Mouse (Mus musculus) skeletal muscle tissue, adult 2 months (tissue): ENCODE measurements around the gene Kcnh2.
"Not testable (repeated sequence)": the region's sequence is repeated elsewhere in the genome, so short reads cannot be mapped to it uniquely, and the experiment has no call there.

ENCODE experiments used
- DNase-seq: peaks from one replicate; pipeline ENCODE4 v3.0.0-alpha.2; 2012; ENCODE audit warnings: low read depth, low spot score

Gene Kcnh2

GRCm38 (mm10) chr5:24351278-24351677, at the start of gene Kcnh2:
Gene Kcnh2 (minus strand): TSS chr5:24351604.
- no peak for DNase-seq

GRCm38 (mm10) chr5:24400362-24400761, 49.0 kb upstream of the Kcnh2 start:
- DNase-seq: no peak

- DNase-seq: no peak
Measured at GRCm38 (mm10) chr5:24399686-24400085, 48.3 kb upstream of the Kcnh2 start.

- DNase-seq: not testable (repeated sequence)
Measured at GRCm38 (mm10) chr5:24396254-24396653, 44.9 kb upstream of the Kcnh2 start.

GRCm38 (mm10) chr5:24394165-24394894, 42.9 kb upstream of the Kcnh2 start:
- peak; percentile 98 for DNase-seq

GRCm38 (mm10) chr5:24393392-24393997, 42.1 kb upstream of the Kcnh2 start, which contains the start of gene Abcb8:
Gene Abcb8 (plus strand): TSS chr5:24393663.
- peak; percentile 59 for DNase-seq

GRCm38 (mm10) chr5:24392724-24393123, 41.3 kb upstream of the Kcnh2 start:
- no peak for DNase-seq

GRCm38 (mm10) chr5:24391864-24392263, 40.5 kb upstream of the Kcnh2 start, which contains the start of gene Atg9b:
Gene Atg9b (minus strand): TSS chr5:24392143.
- DNase-seq: no peak

- no peak for DNase-seq
Measured at GRCm38 (mm10) chr5:24389658-24390020, 38.2 kb upstream of the Kcnh2 start.

- no peak for DNase-seq
Measured at GRCm38 (mm10) chr5:24389011-24389657, 37.7 kb upstream of the Kcnh2 start.

GRCm38 (mm10) chr5:24388246-24388915, 37.0 kb upstream of the Kcnh2 start:
- no peak for DNase-seq

GRCm38 (mm10) chr5:24387264-24388241, 36.1 kb upstream of the Kcnh2 start:
- DNase-seq: peak; percentile 49

- no peak for DNase-seq
Measured at GRCm38 (mm10) chr5:24385887-24386550, 34.6 kb upstream of the Kcnh2 start.

- DNase-seq: no peak
Measured at GRCm38 (mm10) chr5:24385374-24385773, 34.0 kb upstream of the Kcnh2 start.

- peak; percentile 33 for DNase-seq
Measured at GRCm38 (mm10) chr5:24384407-24384806, 33.0 kb upstream of the Kcnh2 start.

- peak; percentile 93 for DNase-seq
Measured at GRCm38 (mm10) chr5:24383026-24383859, 31.8 kb upstream of the Kcnh2 start.

- no peak for DNase-seq
Measured at GRCm38 (mm10) chr5:24381988-24382387, 30.6 kb upstream of the Kcnh2 start.

- DNase-seq: no peak
Measured at GRCm38 (mm10) chr5:24381486-24381885, 30.1 kb upstream of the Kcnh2 start.

- DNase-seq: no peak
Measured at GRCm38 (mm10) chr5:24380499-24380898, 29.1 kb upstream of the Kcnh2 start.
